ENCODE assay signal across 15 mouse cellular contexts in genomic region chr15:38371404-38372090, GRCm38 (mm10).
"Had no signal": no experiment of that assay in that cellular context is flagged by ENCODE, and none has a peak within 500 bp of the region (broad histone marks: within the 10 kb centered on the region; RNA-seq: fewer than 3 reads in every experiment).

No protein-coding gene starts in this region.

- H3K27ac ChIP-seq: kidney, embryonic 15.5 days; limb, embryonic 13.5 days; liver, embryonic 12.5 days; lung, embryonic 15.5 days; midbrain, embryonic 13.5 days; neural tube, embryonic 15.5 days had no signal

- H3K4me3 ChIP-seq: kidney, embryonic 15.5 days; limb, embryonic 13.5 days; liver, embryonic 12.5 days; lung, embryonic 15.5 days; midbrain, embryonic 13.5 days; myocyte; neural tube, embryonic 15.5 days had no signal

- ATAC-seq: intestine, embryonic 16.5 days; liver, embryonic 12.5 days; midbrain, embryonic 13.5 days had no signal

- DNase-seq: kidney, adult 2 months; kidney, postnatal 14 days; lung, postnatal 4 days; right cerebral cortex, adult 18-20 months; right cerebral cortex, postnatal 25 days; thymus, adult 2 months; thymus, postnatal 25 days had no signal
